Mouse (Mus musculus): ENCODE measurements around the gene Zdhhc17.

Gene Zdhhc17

GRCm38 (mm10) chr10:111005611-111006488 lies 4.1 kb downstream of the Zdhhc17 start:
- no peak for DNase-seq (ENCODE audit: low spot score)

- no peak for DNase-seq (ENCODE audit: low spot score)
Measured at GRCm38 (mm10) chr10:111004220-111004619, 5.7 kb downstream of the Zdhhc17 start.

- no peak for DNase-seq (ENCODE audit: low spot score)
Measured at GRCm38 (mm10) chr10:110999201-110999600, 10.7 kb downstream of the Zdhhc17 start.

DNA sequence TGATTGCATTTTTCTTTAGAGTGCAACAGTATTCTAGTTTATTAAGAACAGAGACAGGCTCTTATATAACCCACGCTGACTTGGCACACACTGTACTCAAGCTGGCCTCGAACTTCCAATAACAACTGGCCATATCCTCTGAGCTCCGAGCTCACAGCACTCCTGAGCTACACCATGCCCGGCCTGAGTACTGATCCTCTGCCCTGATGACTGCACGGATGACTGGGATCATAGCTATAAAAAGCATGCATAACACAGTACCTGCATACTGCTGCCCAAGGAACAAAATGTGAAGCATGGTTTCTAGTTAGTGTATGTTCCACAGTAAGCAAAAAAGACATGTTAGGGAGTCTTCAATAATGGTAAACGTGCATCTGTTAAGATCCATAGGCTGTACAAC lies 12.8 kb downstream of the Zdhhc17 start:
- DNase-seq (ENCODE audit: low spot score) = no peak

DNA sequence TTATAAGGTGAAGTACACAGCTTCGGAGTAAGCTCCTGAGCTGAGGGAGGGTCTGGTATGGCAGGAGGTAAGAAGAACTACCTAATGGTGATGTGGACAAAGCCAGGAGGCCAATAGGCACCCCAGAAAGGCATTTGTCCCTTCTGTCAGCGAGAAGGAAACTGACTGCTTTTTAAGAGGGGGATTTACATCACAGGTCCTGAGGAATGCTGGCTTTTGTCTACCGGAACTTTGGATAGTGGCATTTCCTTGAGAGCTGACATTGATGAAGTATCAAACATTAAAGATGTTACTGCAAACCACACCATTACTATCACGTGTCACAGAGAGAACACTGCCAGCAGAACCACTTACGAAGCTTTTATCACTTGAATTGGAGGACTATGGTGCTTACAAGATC lies 15.2 kb downstream of the Zdhhc17 start:
- no peak for DNase-seq (ENCODE audit: low spot score)

GRCm38 (mm10) chr10:110993249-110993648 lies 16.7 kb downstream of the Zdhhc17 start:
- DNase-seq (ENCODE audit: low spot score) = no peak

DNA sequence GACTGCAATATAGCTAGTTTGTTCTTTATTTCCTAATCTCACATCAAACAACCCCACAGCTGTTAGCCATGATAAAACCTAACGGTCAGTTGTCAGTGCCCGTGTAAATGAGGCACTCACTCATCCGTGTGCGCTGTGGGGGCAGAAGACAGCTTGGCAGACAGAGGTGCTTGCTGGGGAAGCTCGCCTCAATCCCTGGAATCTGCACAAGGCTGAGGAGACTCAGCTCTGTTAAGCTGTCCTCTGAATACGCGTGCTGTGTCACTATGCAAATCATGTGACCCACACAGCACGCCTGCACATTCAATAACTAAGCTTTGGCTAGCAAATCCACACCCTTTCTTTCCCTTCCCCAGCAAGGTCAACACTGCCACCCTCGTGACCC lies 17.9 kb downstream of the Zdhhc17 start:
- no peak for DNase-seq (ENCODE audit: low spot score)

GRCm38 (mm10) chr10:110991307-110992046 lies 18.5 kb downstream of the Zdhhc17 start:
- DNase-seq (ENCODE audit: low spot score) = no peak

GRCm38 (mm10) chr10:110989729-110990128 lies 20.2 kb downstream of the Zdhhc17 start:
- DNase-seq (ENCODE audit: low spot score) = peak; percentile 38

DNA sequence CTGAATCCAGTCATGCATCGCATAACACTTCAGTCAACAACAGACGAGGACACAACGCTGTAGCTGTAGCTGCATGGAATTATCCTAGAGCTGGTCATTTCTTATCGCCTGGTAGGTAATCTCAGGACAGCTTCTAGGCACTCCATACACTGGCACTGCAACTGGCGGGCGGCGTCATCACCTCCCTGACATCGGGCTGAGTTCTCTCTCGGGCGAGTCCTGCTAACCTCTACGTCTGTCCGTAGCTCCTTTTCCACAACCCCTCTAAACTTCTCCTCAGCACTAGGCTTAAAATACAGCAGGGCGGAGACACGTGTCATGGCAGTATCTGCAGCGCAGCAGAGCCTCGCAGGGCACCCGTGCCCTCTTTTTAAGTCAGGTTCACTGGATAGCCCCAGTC lies 23.3 kb downstream of the Zdhhc17 start:
- no peak for DNase-seq (ENCODE audit: low spot score)

DNA sequence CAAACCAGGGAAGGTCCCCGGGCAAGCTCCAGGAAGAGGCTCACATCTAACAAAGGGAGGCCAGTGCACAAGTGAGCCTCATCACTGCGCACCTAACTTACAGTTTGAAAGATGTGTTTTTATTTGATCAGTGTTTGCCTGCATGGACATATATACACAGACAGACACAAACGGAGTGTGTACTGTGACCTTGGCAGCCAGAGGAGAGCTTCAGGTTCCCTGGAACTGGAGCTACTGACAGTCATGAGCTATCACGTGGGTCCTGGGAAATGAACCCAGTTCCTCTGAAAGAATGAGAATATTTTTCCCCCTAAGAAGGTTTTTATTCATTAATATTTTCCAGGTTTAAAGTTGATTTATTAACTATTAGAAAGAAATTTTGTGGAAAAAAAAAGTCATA lies 27.2 kb downstream of the Zdhhc17 start:
- DNase-seq (ENCODE audit: low spot score) = no peak

DNA sequence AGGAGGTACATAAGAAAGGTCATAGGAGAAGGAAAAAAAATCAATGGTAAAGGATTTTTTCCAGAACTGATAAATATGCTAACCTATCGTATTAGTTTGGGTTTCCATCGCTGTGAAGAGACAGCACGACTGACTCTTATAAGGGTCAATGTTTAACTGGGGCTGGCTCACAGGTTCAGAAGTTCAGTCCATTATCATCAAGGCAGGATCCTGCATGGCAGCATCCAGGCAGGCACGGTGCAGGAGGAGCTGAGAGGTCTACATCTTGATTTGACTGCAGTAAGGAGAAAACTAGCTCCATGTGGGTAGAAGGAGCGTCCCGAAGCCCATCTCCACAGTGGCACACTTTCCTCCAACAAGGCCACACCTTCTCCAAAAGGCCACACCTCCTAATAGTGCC lies 29.5 kb downstream of the Zdhhc17 start:
- DNase-seq (ENCODE audit: low spot score) = no peak

DNA sequence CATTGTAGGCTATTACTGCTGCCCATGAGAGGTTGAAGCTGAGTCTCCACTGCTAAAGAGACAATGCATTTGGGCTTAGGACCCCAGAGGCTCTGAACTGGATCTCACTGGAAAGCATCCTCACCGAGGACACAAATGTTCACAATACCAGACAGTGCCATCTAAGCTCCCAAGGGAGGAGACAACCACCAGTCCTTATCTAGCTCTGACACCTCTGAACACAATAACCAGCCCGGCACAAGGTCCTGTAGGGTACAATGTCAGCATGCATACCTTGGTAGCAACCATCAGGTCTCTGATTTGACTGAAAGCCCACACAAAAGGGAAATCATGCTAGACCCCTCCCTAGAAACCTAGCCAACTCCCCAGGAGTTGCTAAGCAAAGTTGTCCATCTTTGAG lies 30.5 kb downstream of the Zdhhc17 start:
- DNase-seq (ENCODE audit: low spot score) = no peak

DNA sequence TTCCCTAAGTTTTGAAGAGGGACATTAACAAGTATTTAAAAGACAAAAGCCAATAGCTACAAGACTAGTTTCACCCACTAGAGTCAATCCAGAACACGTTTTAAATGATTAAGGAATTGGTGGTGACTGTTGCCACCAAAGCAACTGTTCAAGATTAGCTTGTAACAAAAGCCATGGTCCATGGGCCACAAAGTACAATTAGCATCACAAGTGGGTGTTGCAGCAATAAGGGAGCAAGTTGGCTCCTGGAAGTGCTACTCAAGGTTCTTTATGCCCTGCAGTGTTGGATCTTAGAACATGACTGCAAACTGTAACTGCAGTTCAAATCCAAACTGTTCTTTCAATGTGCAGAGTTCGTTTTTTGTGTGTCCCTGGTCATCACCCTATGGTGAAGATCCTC lies 32.6 kb downstream of the Zdhhc17 start:
- no peak for DNase-seq (ENCODE audit: low spot score)

- DNase-seq (ENCODE audit: low spot score) = peak; percentile 16
Measured at GRCm38 (mm10) chr10:110976046-110976445, 33.9 kb downstream of the Zdhhc17 start.

DNA sequence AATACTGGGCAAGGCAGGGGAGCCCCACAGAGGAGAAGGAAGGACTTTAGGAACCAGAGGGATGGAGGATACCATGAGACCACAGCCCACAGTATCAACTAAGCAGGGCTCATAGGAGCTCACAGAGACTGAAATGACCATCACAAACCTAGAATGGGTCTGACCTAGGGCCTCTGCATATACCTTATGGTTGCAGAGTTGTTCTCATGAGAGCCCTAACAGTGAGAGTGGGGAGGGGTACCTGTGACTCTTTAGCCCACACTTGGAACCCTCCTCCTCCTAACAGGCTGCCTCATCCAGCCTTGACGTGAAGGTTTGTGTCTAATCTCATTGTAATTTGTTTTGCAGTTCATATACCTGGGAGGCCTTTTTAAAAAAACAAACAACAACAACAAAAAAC lies 35.1 kb downstream of the Zdhhc17 start:
- DNase-seq (ENCODE audit: low spot score) = no peak

- DNase-seq (ENCODE audit: low spot score) = no peak
Measured at GRCm38 (mm10) chr10:110974463-110974862, 35.5 kb downstream of the Zdhhc17 start.

DNA sequence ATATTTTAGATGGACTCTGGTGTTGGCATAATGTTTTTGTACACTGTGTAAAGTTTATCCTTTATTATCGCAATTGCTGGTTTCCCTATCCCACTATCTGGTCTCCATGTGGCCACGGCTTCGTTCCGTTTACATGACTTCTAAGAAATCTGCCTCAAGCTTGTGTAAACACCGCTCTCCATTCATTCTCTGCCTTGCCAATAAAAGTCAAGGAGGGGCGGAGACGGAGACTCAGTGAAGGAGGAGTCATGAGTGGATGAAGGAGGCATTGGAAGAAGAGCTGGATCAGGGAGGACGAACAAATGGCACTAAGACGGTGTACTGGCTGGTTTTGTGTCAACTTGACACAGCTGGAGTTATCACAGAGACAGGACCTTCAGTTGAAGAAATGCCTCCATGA lies 37.9 kb downstream of the Zdhhc17 start:
- DNase-seq (ENCODE audit: low spot score) = no peak

DNA sequence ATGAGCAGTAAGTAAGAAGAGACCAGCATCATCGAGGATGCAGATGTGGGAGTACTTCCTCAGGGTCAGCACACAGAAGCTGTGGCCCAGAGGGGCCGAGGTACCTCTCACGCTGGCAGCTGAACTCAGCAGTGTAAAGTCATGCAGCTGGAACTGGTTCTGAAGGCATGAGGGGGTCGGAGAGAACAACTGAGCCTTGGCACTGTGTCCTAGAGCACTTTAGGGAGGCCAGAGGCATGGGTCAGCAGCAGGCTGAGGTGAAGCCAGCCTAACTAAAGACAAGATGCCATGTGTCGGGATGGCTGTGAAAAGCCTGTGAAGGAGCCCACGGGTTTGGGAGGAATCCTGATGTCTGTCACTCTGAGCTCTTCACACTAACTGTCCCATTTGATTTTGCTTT lies 38.5 kb downstream of the Zdhhc17 start:
- DNase-seq (ENCODE audit: low spot score) = no peak

- DNase-seq (ENCODE audit: low spot score) = no peak
Measured at GRCm38 (mm10) chr10:110971044-110971443, 38.9 kb downstream of the Zdhhc17 start.

- no peak for DNase-seq (ENCODE audit: low spot score)
Measured at GRCm38 (mm10) chr10:110962172-110962571, 47.8 kb downstream of the Zdhhc17 start.

GRCm38 (mm10) chr10:110960841-110961240 lies 49.1 kb downstream of the Zdhhc17 start:
- DNase-seq (ENCODE audit: low spot score) = no peak

DNA sequence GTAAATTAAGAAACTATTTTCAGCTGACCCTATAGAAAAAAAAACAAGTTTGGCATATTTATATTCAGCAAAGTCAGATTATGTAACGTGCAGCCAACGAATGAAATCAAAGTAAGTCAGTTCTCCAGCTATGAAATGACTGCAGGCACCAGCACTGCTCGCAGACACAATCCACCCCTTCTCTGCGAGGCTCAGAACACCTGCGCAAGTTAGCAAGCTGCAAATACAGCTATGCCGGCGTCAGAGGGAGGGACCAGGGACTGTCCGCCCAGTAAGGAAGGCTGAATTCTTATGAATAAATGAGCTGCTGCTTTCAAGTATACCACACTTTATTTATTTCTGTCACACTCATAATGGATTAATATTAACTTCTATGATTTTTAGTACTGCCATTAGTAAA lies 50.2 kb downstream of the Zdhhc17 start:
- no peak for DNase-seq (ENCODE audit: low spot score)
